Mouse (Mus musculus) MEL (cell line): ENCODE data around the gene Arhgap24. TPM values are rescaled to one million over a fixed set of nuclear protein-coding genes. Genes with fewer than 3 reads are reported as not detected.

Source experiments
- DNase-seq: peaks from one replicate; pipeline ENCODE4 v3.0.0; 2011; ENCODE audit warnings: low read depth, low spot score
- H3K27ac ChIP-seq: 2 replicates; pipeline ENCODE4 v1.5.1; 2012; ENCODE audit warnings: low read depth, mild to moderate bottlenecking, control low read depth, low read length, moderate library complexity; ENCODE audit not compliant: control insufficient read depth
- H3K27me3 ChIP-seq, 2 experiments: fragments of 150-350 bp in 1 of 2; sonication (generic) in 1 of 2; 2 replicates each; pipeline ENCODE4 v1.6.1; 2012; ENCODE audit warnings: low read length in 2 of 2, mild to moderate bottlenecking in 2 of 2, improper control_type of control experiment in 1 of 2, moderate library complexity in 1 of 2; ENCODE audit not compliant: insufficient read depth in 2 of 2, control insufficient read depth in 1 of 2
- H3K36me3 ChIP-seq, 2 experiments: 2 replicates each; pipeline ENCODE4 v1.6.1; 2012 to 2014; ENCODE audit warnings: low read length in 2 of 2, improper control_type of control experiment in 1 of 2, inconsistent platforms in 1 of 2, mild to moderate bottlenecking in 1 of 2; ENCODE audit not compliant: insufficient read depth in 2 of 2, control insufficient read depth in 1 of 2
- H3K4me1 ChIP-seq, 2 experiments: fragments of 150-350 bp in 1 of 2; sonication (generic) in 1 of 2; 2 replicates each; pipeline ENCODE4 v1.6.1; 2012; ENCODE audit warnings: low read length in 2 of 2, improper control_type of control experiment in 1 of 2, mild to moderate bottlenecking in 1 of 2; ENCODE audit not compliant: insufficient read depth in 2 of 2, control insufficient read depth in 1 of 2
- H3K4me3 ChIP-seq, 2 experiments: fragments of 150-350 bp in 1 of 2; sonication (generic) in 1 of 2; 2 replicates each; pipeline ENCODE4 v1.5.1; 2012; ENCODE audit warnings: low read depth in 2 of 2, low read length in 2 of 2, mild to moderate bottlenecking in 2 of 2, moderate library complexity in 2 of 2, control low read depth in 1 of 2, improper control_type of control experiment in 1 of 2; ENCODE audit not compliant: control insufficient read depth in 1 of 2, insufficient read depth in 1 of 2
- H3K79me2 ChIP-seq: 2 replicates; pipeline ENCODE4 v1.6.1; 2012; ENCODE audit warnings: mild to moderate bottlenecking, low read length, moderate library complexity; ENCODE audit not compliant: control insufficient read depth, poor library complexity, insufficient read depth
- H3K9ac ChIP-seq: 2 replicates; pipeline ENCODE4 v1.6.1; 2012; ENCODE audit warnings: low read depth, mild to moderate bottlenecking, control low read depth, low read length, moderate library complexity; ENCODE audit not compliant: control insufficient read depth, poor library complexity, severe bottlenecking
- H3K9me3 ChIP-seq: fragments of 150-350 bp; sonication (generic); replicated peaks from 2 replicates; pipeline ENCODE4 v1.6.1; 2012; ENCODE audit warnings: mild to moderate bottlenecking, low read length, improper control_type of control experiment, moderate library complexity; ENCODE audit not compliant: insufficient read depth
- BHLHE40 ChIP-seq: IDR thresholded peaks from 2 replicates; pipeline ENCODE4 v1.6.1; 2012; ENCODE audit warnings: low read depth, mild to moderate bottlenecking, inconsistent platforms, low read length, improper control_type of control experiment, borderline replicate concordance
- CHD1 ChIP-seq: IDR thresholded peaks from 2 replicates; pipeline ENCODE4 v1.6.1; 2012; ENCODE audit warnings: low read depth, mild to moderate bottlenecking, inconsistent platforms, low read length, improper control_type of control experiment
- CHD2 ChIP-seq: IDR thresholded peaks from 2 replicates; pipeline ENCODE4 v1.6.1; 2011; ENCODE audit warnings: low read length, improper control_type of control experiment
- ELF1 ChIP-seq: IDR thresholded peaks from 2 replicates; pipeline ENCODE4 v1.6.1; 2014; ENCODE audit warnings: low read depth, mild to moderate bottlenecking, inconsistent platforms, low read length, improper control_type of control experiment, moderate library complexity
- EP300 ChIP-seq, 2 experiments: IDR thresholded peaks; 2 replicates each; pipeline ENCODE4 v1.6.1; 2011; ENCODE audit warnings: improper control_type of control experiment in 2 of 2, low read length in 2 of 2, low read depth in 1 of 2, mild to moderate bottlenecking in 1 of 2
- GABPA ChIP-seq: IDR thresholded peaks from 2 replicates; pipeline ENCODE4 v1.6.1; 2012; ENCODE audit warnings: low read depth, mild to moderate bottlenecking, inconsistent platforms, low read length, improper control_type of control experiment, moderate library complexity
- GATA1 ChIP-seq: IDR thresholded peaks from 2 replicates; pipeline ENCODE4 v1.6.1; 2011; ENCODE audit warnings: low read depth, low read length, improper control_type of control experiment
- HCFC1 ChIP-seq: IDR thresholded peaks from 2 replicates; pipeline ENCODE4 v1.6.1; 2012; ENCODE audit warnings: low read depth, mild to moderate bottlenecking, inconsistent platforms, low read length, improper control_type of control experiment, moderate library complexity
- JUND ChIP-seq: IDR thresholded peaks from 2 replicates; pipeline ENCODE4 v1.6.1; 2011; ENCODE audit warnings: low read depth, mild to moderate bottlenecking, improper control_type of control experiment, low read length
- KAT2A ChIP-seq: conservative IDR thresholded peaks from 2 replicates; pipeline ENCODE4 v1.6.1; 2012; ENCODE audit warnings: low read depth, low read length, improper control_type of control experiment, inconsistent platforms
- MAFK ChIP-seq: IDR thresholded peaks from 2 replicates; pipeline ENCODE4 v1.6.1; 2011; ENCODE audit warnings: low read depth, mild to moderate bottlenecking, low read length, improper control_type of control experiment, borderline replicate concordance
- MAX ChIP-seq: IDR thresholded peaks from 2 replicates; pipeline ENCODE4 v1.6.1; 2011; ENCODE audit warnings: low read length, improper control_type of control experiment
- MAZ ChIP-seq: IDR thresholded peaks from 2 replicates; pipeline ENCODE4 v1.6.1; 2012; ENCODE audit warnings: low read depth, mild to moderate bottlenecking, inconsistent platforms, low read length, improper control_type of control experiment
- MEF2A ChIP-seq: IDR thresholded peaks from 2 replicates; pipeline ENCODE4 v1.6.1; 2014; ENCODE audit warnings: low read depth, mild to moderate bottlenecking, inconsistent platforms, low read length, improper control_type of control experiment; ENCODE audit not compliant: poor library complexity, insufficient replicate concordance, severe bottlenecking; ENCODE audit errors: extremely low read depth
- MXI1 ChIP-seq: IDR thresholded peaks from 2 replicates; pipeline ENCODE4 v1.6.1; 2011; ENCODE audit warnings: mild to moderate bottlenecking, low read depth, low read length, improper control_type of control experiment
- NELFE ChIP-seq: IDR thresholded peaks from 2 replicates; pipeline ENCODE4 v1.6.1; 2011; ENCODE audit warnings: low read depth, low read length, improper control_type of control experiment
- NRF1 ChIP-seq: IDR thresholded peaks from 2 replicates; pipeline ENCODE4 v1.6.1; 2014; ENCODE audit warnings: low read depth, mild to moderate bottlenecking, inconsistent platforms, low read length, improper control_type of control experiment, moderate library complexity; ENCODE audit not compliant: poor library complexity, insufficient read depth, severe bottlenecking
- RCOR1 ChIP-seq: IDR thresholded peaks from 2 replicates; pipeline ENCODE4 v1.6.1; 2012; ENCODE audit warnings: low read depth, mild to moderate bottlenecking, inconsistent platforms, low read length, improper control_type of control experiment
- SIN3A ChIP-seq: IDR thresholded peaks from 2 replicates; pipeline ENCODE4 v1.6.1; 2012; ENCODE audit warnings: low read length, improper control_type of control experiment, inconsistent platforms
- TAL1 ChIP-seq: IDR thresholded peaks from 2 replicates; pipeline ENCODE4 v1.6.1; 2012; ENCODE audit warnings: mild to moderate bottlenecking, inconsistent platforms, low read length, moderate library complexity, mixed read lengths
- TBP ChIP-seq: IDR thresholded peaks from 2 replicates; pipeline ENCODE4 v1.8.0; 2011; ENCODE audit warnings: low read depth, low read length, improper control_type of control experiment
- USF1 ChIP-seq: IDR thresholded peaks from 2 replicates; pipeline ENCODE4 v1.6.1; 2014; ENCODE audit warnings: low read depth, mild to moderate bottlenecking, inconsistent platforms, low read length, improper control_type of control experiment, moderate library complexity
- ZKSCAN1 ChIP-seq: IDR thresholded peaks from 2 replicates; pipeline ENCODE4 v1.6.1; 2012; ENCODE audit warnings: low read depth, mild to moderate bottlenecking, inconsistent platforms, low read length, improper control_type of control experiment, moderate library complexity
- polyA plus RNA-seq, 2 experiments: library from polyadenylated mRNA; stranded (reverse) in 1 of 2; unstranded in 1 of 2; fragments of >175 nt in 1 of 2; fragments of >200 nt in 1 of 2; gene quantifications; 2 replicates each; pipeline versions ENCODE4 v1.2.1 to v1.2.4; 2012; ENCODE audit warnings: low replicate concordance in 2 of 2, low read depth in 1 of 2; ENCODE audit not compliant: insufficient read length in 2 of 2, insufficient read depth in 1 of 2, missing spikeins in 1 of 2
- total RNA-seq: library from RNA; depleted of rRNA; stranded (reverse); fragments of 300-350 nt; gene quantifications from 2 replicates; pipeline ENCODE4 v1.2.3, GENCODE M21; 2012

Gene Arhgap24
- total and polyA plus RNA-seq, 3 experiments, result not detected

DNA sequence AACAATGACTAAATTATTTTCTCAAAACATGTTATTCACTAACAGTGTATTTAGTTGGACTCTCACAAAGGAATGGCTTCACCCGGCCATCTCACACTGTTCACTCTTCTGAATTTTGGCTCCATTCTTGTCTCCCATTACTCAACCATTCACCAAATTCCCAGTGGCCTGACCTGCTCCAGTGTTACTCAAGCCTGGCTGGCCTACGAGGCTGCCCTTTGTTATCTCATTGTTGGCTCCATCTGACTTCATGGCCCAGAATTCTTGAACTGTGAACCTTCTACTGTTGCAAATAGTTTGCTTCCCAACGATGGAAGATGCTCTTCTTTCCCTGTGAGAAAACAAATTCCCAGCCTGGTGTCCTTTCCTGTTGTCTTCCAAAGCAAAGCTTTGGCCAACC is 18.2 kb upstream of the Arhgap24 start:
- no peak for DNase-seq
- H3K27me3 ChIP-seq, result no peaks in the 10 kb centered on the region
- H3K9me3 ChIP-seq, result no peaks in the 10 kb centered on the region
- no peak overlapping the region for H3K4me3 ChIP-seq
- TF ChIP-seq TAL1 (no peak), EP300 (IDR thresholded peaks at IDR 0.05; ENCODE audit: low read depth in 1 of 2, low read length in 2 of 2) (no peak), JUND (no peak), NRF1 (no peak), MAX (no peak), MAZ (no peak), MEF2A (no peak), CHD2 (no peak), USF1 (no peak), TBP (no peak), SIN3A (no peak), NELFE (no peak), ELF1 (no peak), MAFK (no peak), GATA1 (no peak), ZKSCAN1 (no peak), GABPA (no peak), CHD1 (no peak), MXI1 (no peak)
- no peak overlapping the region for H3K27ac ChIP-seq
- no peaks in the 10 kb centered on the region for H3K4me1 ChIP-seq
- no peaks in the 10 kb centered on the region for H3K36me3 ChIP-seq
- no peak overlapping the region for H3K9ac ChIP-seq
- H3K79me2 ChIP-seq, result no peaks in the 10 kb centered on the region

DNA sequence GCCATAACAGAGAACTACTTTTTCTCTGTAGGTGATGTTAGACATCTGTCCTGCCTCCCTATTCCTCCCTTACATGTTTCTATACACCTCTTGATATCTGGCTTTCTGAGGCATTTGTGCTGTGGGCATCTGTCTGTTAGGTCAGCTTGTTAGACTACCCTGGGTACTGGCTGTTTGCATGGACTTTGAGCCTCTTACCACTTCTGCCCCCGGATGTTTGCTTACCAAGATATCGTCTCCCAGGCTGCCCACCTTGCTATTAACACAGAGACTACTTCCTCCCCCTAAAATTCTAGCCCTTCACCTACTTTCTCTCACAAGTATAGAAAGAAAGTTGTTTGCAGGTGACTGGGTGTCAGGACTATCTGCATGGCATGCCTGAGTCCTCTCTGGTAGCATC is 15.8 kb upstream of the Arhgap24 start:
- Histone ChIP-seq H3K9ac (no peak overlapping the region), H3K79me2 (no peaks in the 10 kb centered on the region), H3K9me3 (no peaks in the 10 kb centered on the region; the same call in 1 of the 2 replicates), H3K27me3 (no peaks in the 10 kb centered on the region), H3K4me3 (no peak overlapping the region), H3K4me1 (no peaks in the 10 kb centered on the region), H3K36me3 (no peaks in the 10 kb centered on the region), H3K27ac (no peak overlapping the region)
- no peak for DNase-seq
- no peak for TF ChIP-seq TBP
- no peak for TF ChIP-seq BHLHE40
- TF ChIP-seq USF1, result no peak
- TF ChIP-seq RCOR1, result no peak
- no peak for TF ChIP-seq NRF1
- TF ChIP-seq HCFC1, result no peak
- no peak for TF ChIP-seq ELF1
- TF ChIP-seq ZKSCAN1, result no peak
- no peak for TF ChIP-seq MEF2A
- no peak for TF ChIP-seq KAT2A
